Mouse (Mus musculus): Measurements from ENCODE around the gene Timm22. TPM values are rescaled to one million over a fixed set of nuclear protein-coding genes. Genes with fewer than 3 reads are reported as not detected.

Gene Timm22
- polyA plus RNA-seq, 2 experiments from 2014 or later = 55.6 to 64.4 TPM

- ATAC-seq = no peak
Measured at GRCm38 (mm10) chr11:76392532-76392931, 14.2 kb upstream of the Timm22 start.

- ATAC-seq = no peak
Measured at GRCm38 (mm10) chr11:76392996-76393395, 13.8 kb upstream of the Timm22 start.

- ATAC-seq = no peak
Measured at GRCm38 (mm10) chr11:76397650-76398311, 9.0 kb upstream of the Timm22 start.

- peak; percentile 27 for ATAC-seq
Measured at GRCm38 (mm10) chr11:76398312-76398797, 8.4 kb upstream of the Timm22 start.

GRCm38 (mm10) chr11:76398798-76399586 is 7.8 kb upstream of the Timm22 start, which contains the start of gene Nxn:
Gene Nxn, minus strand, starts transcription at chr11:76399140.
- peak; percentile 83 for ATAC-seq

- ATAC-seq = peak; percentile 46
Measured at GRCm38 (mm10) chr11:76399587-76400330, 7.0 kb upstream of the Timm22 start.

GRCm38 (mm10) chr11:76401398-76401797 is 5.4 kb upstream of the Timm22 start:
- no peak for ATAC-seq

GRCm38 (mm10) chr11:76405113-76405512 is 1.6 kb upstream of the Timm22 start:
- no peak for ATAC-seq

- no peak for ATAC-seq
Measured at GRCm38 (mm10) chr11:76405626-76406264, 1.0 kb upstream of the Timm22 start.

GRCm38 (mm10) chr11:76410826-76411225 is 4.1 kb downstream of the Timm22 start:
- ATAC-seq = no peak

- no peak for ATAC-seq
Measured at GRCm38 (mm10) chr11:76413202-76413601, 6.5 kb downstream of the Timm22 start.

- no peak for ATAC-seq
Measured at GRCm38 (mm10) chr11:76415001-76415400, 8.2 kb downstream of the Timm22 start.

GRCm38 (mm10) chr11:76415985-76416384 is 9.2 kb downstream of the Timm22 start:
- ATAC-seq = no peak

- no peak for ATAC-seq
Measured at GRCm38 (mm10) chr11:76418423-76418822, 11.7 kb downstream of the Timm22 start.

- ATAC-seq = no peak
Measured at GRCm38 (mm10) chr11:76419179-76419578, 12.4 kb downstream of the Timm22 start.

- ATAC-seq = no peak
Measured at GRCm38 (mm10) chr11:76420896-76421295, 14.1 kb downstream of the Timm22 start.

- ATAC-seq = no peak
Measured at GRCm38 (mm10) chr11:76425749-76426148, 19.0 kb downstream of the Timm22 start.

GRCm38 (mm10) chr11:76427781-76428180 is 21.0 kb downstream of the Timm22 start:
- no peak for ATAC-seq

- ATAC-seq = no peak
Measured at GRCm38 (mm10) chr11:76429046-76429445, 22.3 kb downstream of the Timm22 start.

- no peak for ATAC-seq
Measured at GRCm38 (mm10) chr11:76429556-76429955, 22.8 kb downstream of the Timm22 start.

- ATAC-seq = no peak
Measured at GRCm38 (mm10) chr11:76429966-76430631, 23.3 kb downstream of the Timm22 start.

- ATAC-seq = no peak
Measured at GRCm38 (mm10) chr11:76436009-76436408, 29.3 kb downstream of the Timm22 start.
